Mouse (Mus musculus) spleen, adult 2 months (tissue): ENCODE measurements around the gene Hoxb8.

Experiments used
- CTCF ChIP-seq: fragments of 200-500 bp; IDR thresholded peaks from 2 replicates; pipeline ENCODE4 v1.5.1; 2011; ENCODE audit warnings: mild to moderate bottlenecking, inconsistent platforms; ENCODE audit not compliant: insufficient read depth, insufficient read length, insufficient replicate concordance; ENCODE audit errors: extremely low read depth
- POLR2A ChIP-seq: fragments of 200-500 bp; IDR thresholded peaks from 2 replicates; pipeline ENCODE4 v1.6.1; 2011; ENCODE audit warnings: low read depth, low read length, inconsistent platforms

- no peak for TF ChIP-seq POLR2A
- no peak for TF ChIP-seq CTCF
Observed at GRCm38 (mm10) chr11:96272024-96272921, 9.4 kb upstream of the Hoxb8 start.
